Mouse (Mus musculus) stomach, embryonic 15.5 days (tissue): ENCODE data around the gene Tram1l1. TPM values are rescaled to one million over a fixed set of nuclear protein-coding genes. Genes with fewer than 3 reads are reported as not detected.
A peak's percentile ranks its signal among the peaks of the same experiment; 100 is the strongest.
"Not testable (repeated sequence)": the region's sequence is repeated elsewhere in the genome, so short reads cannot be mapped to it uniquely, and the experiment has no call there.

Experiments used
- ATAC-seq: fragments of 200-750 bp; cut with Nextera tagmentation; 2 replicates; pipeline ENCODE4 v1.8.0; 2017; ENCODE audit warnings: low read depth, moderate number of reproducible peaks, moderate TSS enrichment; ENCODE audit not compliant: insufficient read depth, low FRiP score
- H3K27ac ChIP-seq: fragments of 300-500 bp; sonication (generic); 2 replicates; pipeline ENCODE4 v1.5.1; 2015; ENCODE audit warnings: mild to moderate bottlenecking, inconsistent platforms
- H3K27me3 ChIP-seq: fragments of 300-500 bp; sonication (generic); replicated peaks from 2 replicates; pipeline ENCODE4 v1.6.1; 2015; ENCODE audit warnings: inconsistent platforms
- H3K36me3 ChIP-seq: fragments of 300-500 bp; sonication (generic); 2 replicates; pipeline ENCODE4 v1.6.1; 2015; ENCODE audit warnings: inconsistent platforms
- H3K4me1 ChIP-seq: fragments of 300-500 bp; sonication (generic); 2 replicates; pipeline ENCODE4 v1.6.1; 2015; ENCODE audit warnings: inconsistent platforms
- H3K4me2 ChIP-seq: fragments of 300-500 bp; sonication (generic); 2 replicates; pipeline ENCODE4 v1.6.1; 2015; ENCODE audit warnings: mild to moderate bottlenecking, inconsistent platforms
- H3K4me3 ChIP-seq: fragments of 300-500 bp; sonication (generic); replicated peaks from 2 replicates; pipeline ENCODE4 v1.5.1; 2015; ENCODE audit warnings: inconsistent platforms
- H3K9ac ChIP-seq: fragments of 300-500 bp; sonication (generic); 2 replicates; pipeline ENCODE4 v1.6.1; 2015; ENCODE audit warnings: inconsistent platforms
- H3K9me3 ChIP-seq: fragments of 300-500 bp; sonication (generic); 2 replicates; pipeline ENCODE4 v1.6.1; 2016; ENCODE audit warnings: inconsistent platforms
- WGBS: fragments of 180-500 bp; shearing (Covaris S2); methylation state at CpG from one replicate; pipeline ENCODE4 v1.1.7; 2015; 5-methylcytosine and 5-hydroxymethylcytosine counted together
- polyA plus RNA-seq: library from polyadenylated mRNA; unstranded; fragments of >200 nt; fragmentation: Nextera tagmentation; extraction: Ambion mirVana; gene quantifications from 2 replicates; pipeline ENCODE4 v1.2.1, GENCODE M21; 2015

Tram1l1 gene
- polyA plus RNA-seq, result 8.0 TPM in 2 replicates

- Histone ChIP-seq H3K9me3 (no peaks in the 10 kb centered on the region), H3K9ac (peak within 1 kb of the TSS; percentile 37), H3K27ac (no peak within 1 kb of the TSS), H3K36me3 (no peaks in the 10 kb centered on the region), H3K4me2 (peak within 1 kb of the TSS; percentile 75), H3K27me3 (no peaks in the 10 kb centered on the region), H3K4me1 (peaks cover 3% of the 10 kb centered on the region; the same call in 1 of the 2 replicates), H3K4me3 (peak within 1 kb of the TSS; percentile 62)
- ATAC-seq, result peak; percentile 86
- WGBS, result 3% methylated on average over 53 of the region's 53 CpGs
Observed at GRCm38 (mm10) chr3:124320821-124321576, at the start of gene Tram1l1. Tram1l1 (plus strand) TSS chr3:124320855.

- 81% methylated on average over 4 of the region's 4 CpGs for whole genome bisulfite sequencing
Observed at GRCm38 (mm10) chr3:124271229-124271628, 49.4 kb upstream of the Tram1l1 start.

GRCm38 (mm10) chr3:124271668-124272067 lies 49.0 kb upstream of the Tram1l1 start:
- no peak overlapping the region for H3K4me2 ChIP-seq
- no peak overlapping the region for H3K9ac ChIP-seq
- H3K36me3 ChIP-seq, result no peaks in the 10 kb centered on the region
- no peak for ATAC-seq
- H3K27ac ChIP-seq, result no peak overlapping the region
- no peak overlapping the region for H3K4me3 ChIP-seq
- H3K9me3 ChIP-seq, result no peaks in the 10 kb centered on the region
- 73% methylated on average over 3 of the region's 3 CpGs for WGBS
- no peaks in the 10 kb centered on the region for H3K27me3 ChIP-seq
- H3K4me1 ChIP-seq, result no peaks in the 10 kb centered on the region

More at GRCm38 (mm10) chr3:124271229-124271628, 49.4 kb upstream of the Tram1l1 start:
- H3K4me2 ChIP-seq, result no peak overlapping the region
- H3K27me3 ChIP-seq, result no peaks in the 10 kb centered on the region
- no peaks in the 10 kb centered on the region for H3K4me1 ChIP-seq
- no peaks in the 10 kb centered on the region for H3K36me3 ChIP-seq
- no peak overlapping the region for H3K27ac ChIP-seq
- H3K4me3 ChIP-seq, result no peak overlapping the region
- no peaks in the 10 kb centered on the region for H3K9me3 ChIP-seq
- no peak for ATAC-seq
- H3K9ac ChIP-seq, result no peak overlapping the region

DNA sequence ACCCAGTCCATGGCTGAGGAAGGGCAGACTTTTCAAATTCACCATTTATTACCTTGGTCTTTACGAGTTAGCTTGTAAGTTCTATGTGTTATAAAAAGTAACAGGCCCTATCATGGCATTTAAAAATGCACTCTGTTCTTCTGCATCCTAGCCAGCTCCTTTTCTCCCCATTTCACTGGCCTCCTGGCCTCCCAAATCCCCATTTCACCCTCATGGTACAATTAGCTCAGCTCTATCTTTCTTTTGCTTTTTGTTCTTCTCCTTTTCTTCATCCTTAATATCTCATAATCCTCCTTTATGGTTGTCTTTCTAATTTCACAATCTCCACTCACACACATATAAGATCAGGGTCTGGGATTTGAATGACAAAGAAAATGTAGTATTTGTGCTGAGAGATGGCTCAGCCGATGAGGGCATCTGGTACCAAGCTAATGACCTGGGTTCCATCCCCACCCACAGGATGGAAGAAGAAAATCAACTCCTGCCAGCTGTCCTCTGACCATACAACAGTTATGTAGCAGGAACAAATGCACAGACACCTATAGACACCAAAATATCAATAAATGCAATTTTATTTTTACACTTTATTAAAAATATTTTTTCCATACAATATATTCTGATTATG lies 48.1 kb upstream of the Tram1l1 start:
- Histone ChIP-seq H3K4me1 (no peaks in the 10 kb centered on the region), H3K27me3 (no peaks in the 10 kb centered on the region), H3K4me3 (no peak overlapping the region), H3K27ac (no peak overlapping the region), H3K36me3 (no peaks in the 10 kb centered on the region), H3K9me3 (no peaks in the 10 kb centered on the region), H3K9ac (no peak overlapping the region), H3K4me2 (no peak overlapping the region)
- ATAC-seq, result no peak
- 53% methylated on average over 2 of the region's 2 CpGs for WGBS

DNA sequence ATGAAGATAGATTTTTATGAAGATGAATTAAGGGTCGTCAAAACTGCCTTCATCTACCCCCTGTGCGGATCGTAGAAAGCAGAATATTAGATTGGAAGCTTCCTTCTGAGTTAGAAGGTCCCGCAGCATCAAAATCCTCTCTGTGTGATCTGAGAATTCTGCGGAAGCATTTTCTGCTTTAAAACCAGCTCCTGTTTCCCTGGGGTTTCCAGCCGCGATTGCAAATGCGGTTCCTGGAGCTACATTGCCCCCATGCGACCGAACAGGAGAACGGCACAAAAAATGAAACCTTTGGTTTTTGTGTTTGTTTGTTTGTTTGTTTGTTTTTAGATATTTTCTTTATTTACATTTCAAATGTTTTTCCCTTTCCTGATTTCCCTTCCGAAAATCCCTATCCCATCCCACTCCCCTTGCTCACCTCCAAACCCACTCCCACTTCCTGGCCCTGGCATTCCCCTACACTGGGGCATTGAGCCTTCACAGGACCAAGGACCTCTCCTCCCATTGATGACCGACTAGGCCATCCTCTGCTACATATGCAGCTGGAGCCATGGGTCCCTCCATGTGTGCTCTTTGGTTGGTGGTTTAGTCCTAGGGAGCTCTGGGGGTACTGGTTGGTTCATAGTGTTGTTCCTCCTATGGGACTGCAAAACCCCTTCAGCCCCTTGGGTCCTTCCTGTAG lies 45.6 kb upstream of the Tram1l1 start:
- WGBS, result 12% methylated on average over 13 of the region's 13 CpGs
- ATAC-seq, H3K4me2 ChIP-seq, H3K27me3 ChIP-seq, H3K36me3 ChIP-seq, H3K9ac ChIP-seq, H3K9me3 ChIP-seq, H3K27ac ChIP-seq, H3K4me1 ChIP-seq, H3K4me3 ChIP-seq: not testable (repeated sequence)

GRCm38 (mm10) chr3:124288936-124289335 lies 31.7 kb upstream of the Tram1l1 start:
- H3K4me2 ChIP-seq, H3K9ac ChIP-seq, H3K36me3 ChIP-seq, H3K27me3 ChIP-seq, H3K27ac ChIP-seq, H3K4me1 ChIP-seq, H3K9me3 ChIP-seq, H3K4me3 ChIP-seq, ATAC-seq: not testable (repeated sequence)
- 41% methylated on average over 7 of the region's 7 CpGs for WGBS

GRCm38 (mm10) chr3:124319254-124319653 lies 1.4 kb upstream of the Tram1l1 start:
- no peak overlapping the region for H3K4me3 ChIP-seq
- H3K9ac ChIP-seq, result no peak overlapping the region
- no peaks in the 10 kb centered on the region for H3K27me3 ChIP-seq
- H3K4me2 ChIP-seq, result no peak overlapping the region
- H3K36me3 ChIP-seq, result no peaks in the 10 kb centered on the region
- H3K4me1 ChIP-seq, result peaks cover 3% of the 10 kb centered on the region; the same call in 1 of the 2 replicates
- no peaks in the 10 kb centered on the region for H3K9me3 ChIP-seq
- 71% methylated on average over 4 of the region's 4 CpGs for WGBS
- no peak for ATAC-seq
- no peak overlapping the region for H3K27ac ChIP-seq

DNA sequence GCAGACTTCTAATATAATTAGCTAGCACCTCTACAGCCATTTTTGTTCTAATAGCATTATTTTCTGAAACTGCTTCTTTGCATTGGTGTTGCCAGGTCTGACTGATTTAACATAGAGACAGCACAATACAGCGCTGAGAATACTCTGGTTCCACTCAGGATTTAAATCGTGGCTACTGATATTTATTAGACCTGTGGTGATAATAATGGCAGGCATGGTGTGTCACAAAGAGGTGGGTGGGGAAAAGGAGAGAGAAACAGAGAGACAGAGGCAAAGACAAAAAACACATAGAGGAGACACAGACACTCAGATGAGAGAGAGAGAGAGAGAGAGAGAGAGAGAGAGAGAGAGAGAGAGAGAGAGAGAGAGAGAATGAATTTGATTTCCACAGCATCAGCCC lies 257 bp upstream of the Tram1l1 start:
- ATAC-seq, result no peak
- no peaks in the 10 kb centered on the region for H3K36me3 ChIP-seq
- no peaks in the 10 kb centered on the region for H3K27me3 ChIP-seq
- H3K9me3 ChIP-seq, result no peaks in the 10 kb centered on the region
- no peak overlapping the region for H3K9ac ChIP-seq
- H3K27ac ChIP-seq, result no peak overlapping the region
- peaks cover 3% of the 10 kb centered on the region; the same call in 1 of the 2 replicates for H3K4me1 ChIP-seq
- peak overlapping the region; percentile 75 for H3K4me2 ChIP-seq
- peak overlapping the region; percentile 62 for H3K4me3 ChIP-seq
- WGBS, result 10% methylated on average over 2 of the region's 2 CpGs

GRCm38 (mm10) chr3:124346445-124346844 lies 25.8 kb downstream of the Tram1l1 start:
- ATAC-seq, result no peak
- H3K9ac ChIP-seq, result no peak overlapping the region
- H3K4me3 ChIP-seq, result no peak overlapping the region
- H3K4me2 ChIP-seq, result no peak overlapping the region
- no peak overlapping the region for H3K27ac ChIP-seq
- no peaks in the 10 kb centered on the region for H3K9me3 ChIP-seq
- H3K36me3 ChIP-seq, result no peaks in the 10 kb centered on the region
- H3K4me1 ChIP-seq, result no peaks in the 10 kb centered on the region
- no peaks in the 10 kb centered on the region for H3K27me3 ChIP-seq

DNA sequence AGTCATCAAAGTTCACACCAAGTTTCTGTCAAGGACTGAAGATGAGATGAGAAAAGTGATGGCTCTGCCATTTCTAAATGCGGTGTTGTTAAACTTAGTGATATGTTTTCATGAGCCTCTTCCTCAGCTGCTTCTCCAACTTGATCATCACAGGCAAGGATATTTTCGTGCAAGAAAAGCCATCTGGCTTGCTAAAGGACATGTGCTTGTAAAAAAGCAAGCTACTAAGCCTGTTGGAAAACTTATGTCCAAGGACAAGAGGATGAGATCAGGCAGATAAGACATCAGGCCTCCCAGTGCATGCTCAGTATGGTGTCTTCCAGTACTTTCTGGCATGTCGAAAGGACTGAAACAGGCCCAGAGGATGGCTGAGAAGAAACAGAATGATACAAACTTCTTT lies 36.9 kb downstream of the Tram1l1 start:
- ATAC-seq, result no peak
- Histone ChIP-seq H3K4me2 (no peak overlapping the region), H3K27ac (no peak overlapping the region), H3K36me3 (no peaks in the 10 kb centered on the region), H3K4me1 (no peaks in the 10 kb centered on the region), H3K4me3 (no peak overlapping the region), H3K27me3 (no peaks in the 10 kb centered on the region), H3K9ac (no peak overlapping the region), H3K9me3 (no peaks in the 10 kb centered on the region)
- WGBS, result 82% methylated on average over 3 of the region's 3 CpGs

- H3K9ac ChIP-seq, result no peak overlapping the region
- no peaks in the 10 kb centered on the region for H3K27me3 ChIP-seq
- H3K27ac ChIP-seq, result no peak overlapping the region
- no peaks in the 10 kb centered on the region for H3K9me3 ChIP-seq
- H3K36me3 ChIP-seq, result no peaks in the 10 kb centered on the region
- no peak for ATAC-seq
- no peaks in the 10 kb centered on the region for H3K4me1 ChIP-seq
- H3K4me3 ChIP-seq, result no peak overlapping the region
- 82% methylated on average over 2 of the region's 2 CpGs for WGBS
- H3K4me2 ChIP-seq, result no peak overlapping the region
Observed at GRCm38 (mm10) chr3:124372031-124372430, 51.4 kb downstream of the Tram1l1 start.
